Mouse (Mus musculus) layer of hippocampus, postnatal 14 days (tissue): ENCODE measurements around the gene Txn2. TPM values are rescaled to one million over a fixed set of nuclear protein-coding genes. Genes with fewer than 3 reads are reported as not detected.

ENCODE experiments used
- DNase-seq, 2 experiments: peaks; one replicate each; pipeline ENCODE4 v3.0.0; 2021 to 2022; ENCODE audit warnings: low spot score in 2 of 2, mixed read lengths in 1 of 2
- total RNA-seq, 2 experiments: library from RNA; stranded (reverse); gene quantifications; 2 replicates each; pipeline ENCODE4 v1.2.3; 2021

The Txn2 gene
- total RNA-seq, 2 experiments from 2014 or later: 106 to 116 TPM

- DNase-seq: no peak
Measured at GRCm38 (mm10) chr15:77934968-77935367, 6.2 kb upstream of the Txn2 start.

- DNase-seq: no peak
Measured at GRCm38 (mm10) chr15:77934326-77934725, 5.5 kb upstream of the Txn2 start.

GRCm38 (mm10) chr15:77933770-77934169, 5.0 kb upstream of the Txn2 start:
- peak; percentile 98 to 100 for DNase-seq

- no peak for DNase-seq
Measured at GRCm38 (mm10) chr15:77933222-77933621, 4.4 kb upstream of the Txn2 start.

GRCm38 (mm10) chr15:77931689-77932016, 2.8 kb upstream of the Txn2 start:
- DNase-seq: no peak

- no peak for DNase-seq
Measured at GRCm38 (mm10) chr15:77930986-77931688, 2.3 kb upstream of the Txn2 start.

- DNase-seq: no peak
Measured at GRCm38 (mm10) chr15:77929804-77930203, 998 bp upstream of the Txn2 start.

GRCm38 (mm10) chr15:77928091-77928490, 715 bp downstream of the Txn2 start:
- no peak for DNase-seq

- no peak for DNase-seq
Measured at GRCm38 (mm10) chr15:77926921-77927320, 1.9 kb downstream of the Txn2 start.

GRCm38 (mm10) chr15:77925195-77925594, 3.6 kb downstream of the Txn2 start:
- DNase-seq: no peak

GRCm38 (mm10) chr15:77923267-77924035, 5.4 kb downstream of the Txn2 start:
- DNase-seq: no peak

- no peak for DNase-seq
Measured at GRCm38 (mm10) chr15:77922710-77923109, 6.1 kb downstream of the Txn2 start.

GRCm38 (mm10) chr15:77921636-77922035, 7.2 kb downstream of the Txn2 start:
- DNase-seq: no peak

- DNase-seq: no peak
Measured at GRCm38 (mm10) chr15:77920511-77921462, 8.0 kb downstream of the Txn2 start.

GRCm38 (mm10) chr15:77919441-77919840, 9.4 kb downstream of the Txn2 start:
- no peak for DNase-seq

GRCm38 (mm10) chr15:77916851-77917544, 11.8 kb downstream of the Txn2 start:
- DNase-seq: peak; percentile 93 to 94

- no peak for DNase-seq
Measured at GRCm38 (mm10) chr15:77915287-77915686, 13.5 kb downstream of the Txn2 start.

GRCm38 (mm10) chr15:77914507-77914906, 14.3 kb downstream of the Txn2 start:
- no peak for DNase-seq

GRCm38 (mm10) chr15:77913054-77913453, 15.8 kb downstream of the Txn2 start:
- DNase-seq: no peak

- no peak for DNase-seq
Measured at GRCm38 (mm10) chr15:77912585-77912984, 16.2 kb downstream of the Txn2 start.

GRCm38 (mm10) chr15:77912048-77912447, 16.8 kb downstream of the Txn2 start:
- DNase-seq: no peak
